Mouse (Mus musculus) right cerebral cortex, postnatal 36 days (tissue): Measurements from ENCODE around the gene Ephb1.

Experiments used
- DNase-seq, 2 experiments: peaks; one replicate each; pipeline ENCODE4 v3.0.0; 2022; ENCODE audit warnings: low spot score in 2 of 2, mixed read lengths in 1 of 2

The Ephb1 gene

DNA sequence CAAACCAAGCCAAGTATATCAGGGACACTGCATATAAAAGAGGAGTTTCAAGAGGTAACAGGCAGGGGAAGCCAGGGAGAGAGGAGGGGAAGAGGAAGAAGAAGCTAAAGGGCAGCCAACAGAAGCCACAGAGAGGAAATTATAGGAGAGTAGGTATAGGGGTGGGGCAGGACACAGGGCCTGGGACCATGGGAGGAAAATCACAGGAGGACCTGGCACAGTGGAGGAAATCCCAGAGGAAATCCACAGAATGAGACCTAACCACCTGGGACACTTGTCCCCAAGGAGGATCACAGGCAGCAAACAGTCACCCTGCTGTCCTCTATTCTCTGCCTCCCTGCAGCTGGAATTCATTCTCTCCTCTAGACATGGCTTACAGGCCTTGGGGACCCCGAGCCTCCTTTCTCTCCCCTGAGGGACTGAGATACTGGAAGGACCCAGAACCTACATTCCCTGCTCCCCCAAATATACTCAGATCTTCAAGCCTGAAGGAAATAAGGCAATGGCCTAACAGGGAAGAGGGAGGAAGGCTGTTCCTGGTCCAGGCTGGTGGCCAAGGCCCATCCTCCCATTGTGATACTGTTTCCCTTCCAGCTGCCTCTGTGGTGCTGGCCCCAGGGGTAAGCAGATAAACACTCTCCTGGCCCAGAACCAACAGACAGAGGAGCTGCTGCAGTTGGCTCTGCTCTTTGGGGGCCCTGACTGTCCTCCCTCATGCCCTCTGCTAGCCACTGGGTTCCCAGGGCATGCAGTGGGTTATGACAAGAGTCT, 47.7 kb downstream of the Ephb1 start:
- DNase-seq: no peak

DNA sequence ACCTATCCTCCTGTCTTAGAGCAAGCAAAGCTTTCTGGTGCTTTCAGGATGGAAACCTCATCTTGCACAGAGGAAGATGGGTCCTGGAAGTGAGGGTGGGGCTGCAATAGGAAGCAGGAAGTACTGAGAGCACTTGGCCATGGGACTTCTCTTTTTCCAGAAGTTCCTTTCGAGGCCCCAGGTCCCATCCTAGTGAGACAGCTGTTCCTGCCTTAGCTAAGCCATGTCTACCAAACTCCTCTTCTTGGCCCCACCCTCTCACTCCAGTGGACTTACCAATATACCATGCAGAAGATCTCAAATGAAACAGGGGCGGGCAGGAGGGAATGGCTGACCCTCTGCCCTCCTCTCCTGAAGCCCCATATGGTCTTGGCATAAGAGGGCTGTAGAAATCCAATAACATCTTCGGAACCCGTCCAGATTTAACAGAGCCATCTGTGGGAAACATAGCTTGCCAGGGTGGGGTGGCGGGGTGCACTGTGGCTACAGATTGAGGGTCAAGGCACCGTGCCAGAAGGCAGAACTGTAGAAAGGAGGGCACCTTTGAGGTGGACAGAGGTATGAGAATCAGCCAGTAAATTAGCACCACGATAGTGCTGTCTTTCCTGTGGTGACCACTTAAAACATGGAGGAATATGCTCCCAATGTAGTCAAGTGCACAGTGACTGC, 48.9 kb downstream of the Ephb1 start:
- no peak for DNase-seq

DNA sequence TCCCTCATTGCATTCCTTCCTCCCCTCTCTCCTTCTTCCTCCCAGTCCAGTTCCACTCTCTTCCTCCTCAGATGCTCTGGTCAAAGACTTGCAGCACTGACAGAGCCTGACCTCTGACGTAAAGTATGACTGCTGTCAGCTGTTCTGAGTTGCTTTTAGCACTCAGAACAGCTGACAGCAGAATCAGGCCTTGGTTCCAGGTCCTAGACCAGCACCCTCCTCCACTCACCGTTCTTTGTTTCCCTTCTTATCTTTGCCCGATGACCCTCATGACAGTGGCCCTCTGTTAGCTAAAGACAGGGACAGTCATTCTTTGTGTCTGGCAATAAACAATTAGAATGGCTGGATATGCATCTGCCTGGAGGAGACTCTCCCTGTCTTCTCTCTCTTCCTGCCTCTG, 49.7 kb downstream of the Ephb1 start:
- no peak for DNase-seq

DNA sequence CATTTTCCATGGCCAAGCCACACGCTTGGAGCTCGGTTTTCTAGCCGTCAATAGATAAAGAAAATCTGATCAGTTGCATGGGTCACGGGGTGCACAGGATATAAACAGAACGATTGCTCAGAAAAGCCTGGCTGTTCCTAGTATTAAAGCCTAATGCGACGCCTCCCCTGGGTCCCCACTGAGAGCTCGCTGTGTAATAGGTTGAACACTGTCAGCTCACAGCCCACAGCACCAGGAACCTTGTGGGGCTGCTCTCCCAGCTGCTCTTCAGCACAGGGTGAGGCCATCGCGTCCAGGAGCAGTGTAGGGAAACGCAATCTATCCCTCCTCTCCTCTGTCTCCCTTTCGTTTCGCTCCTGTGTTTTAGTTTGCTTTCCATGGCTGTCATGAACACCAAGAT, 50.6 kb downstream of the Ephb1 start:
- DNase-seq: no peak

DNA sequence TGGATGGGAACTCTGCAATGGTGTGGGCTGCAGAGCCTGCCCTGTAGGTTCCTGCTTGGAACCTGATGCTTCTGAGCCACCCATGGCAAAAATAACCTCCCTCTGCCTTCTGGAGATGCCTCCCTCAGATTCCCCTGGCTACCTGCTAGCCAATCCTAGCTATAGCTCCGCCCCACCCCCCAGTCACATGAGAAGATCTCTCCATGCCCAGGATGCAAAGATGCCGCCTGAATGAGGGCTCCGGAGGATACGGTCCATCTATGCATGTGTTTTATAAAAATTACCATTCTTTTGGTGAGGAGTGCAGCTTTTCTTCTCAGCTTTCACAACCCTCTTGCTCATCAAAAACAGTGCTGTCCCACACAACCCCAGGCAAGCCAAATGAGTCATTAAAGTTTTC, 53.5 kb downstream of the Ephb1 start:
- no peak for DNase-seq

DNA sequence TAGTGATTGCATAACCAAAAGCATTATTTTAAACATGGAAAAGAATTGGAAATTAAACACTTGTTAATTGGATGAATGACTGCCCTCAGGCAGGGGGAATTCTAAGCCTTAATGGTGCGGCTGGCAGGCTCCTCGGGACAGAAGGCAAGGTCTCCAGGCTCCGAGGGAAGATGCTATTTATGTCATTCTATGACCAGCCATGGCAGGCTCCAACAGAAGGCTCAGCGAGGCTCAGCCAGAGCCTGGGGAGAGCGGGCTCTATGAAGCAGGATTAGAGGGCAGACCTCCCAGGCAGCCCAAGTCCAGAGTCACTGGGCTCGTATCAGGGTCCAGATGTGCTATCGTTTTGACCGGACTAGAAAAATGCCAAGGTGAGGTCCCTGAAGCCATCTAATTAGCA, 55.8 kb downstream of the Ephb1 start:
- no peak for DNase-seq

DNA sequence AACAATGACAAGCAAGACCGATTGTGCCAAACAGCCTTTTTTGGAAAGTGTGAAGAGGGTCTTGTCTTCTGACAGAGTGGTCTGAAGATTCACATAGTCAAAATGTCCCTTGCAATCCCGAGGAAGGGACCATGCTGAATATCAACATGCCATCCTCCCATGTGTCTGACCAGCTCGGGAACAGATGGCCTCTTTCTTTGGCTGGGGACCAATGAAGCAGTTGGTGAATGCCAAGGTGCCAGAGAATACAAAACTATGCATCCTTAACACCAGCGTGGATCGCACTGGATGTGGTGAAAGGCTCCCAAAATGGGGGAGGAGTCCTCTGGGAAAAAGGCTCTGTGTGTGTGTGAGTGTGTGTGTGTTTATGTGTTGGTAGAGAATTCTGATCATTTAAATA, 56.5 kb downstream of the Ephb1 start:
- peak in 1 of 2 experiments; percentile 33 for DNase-seq

DNA sequence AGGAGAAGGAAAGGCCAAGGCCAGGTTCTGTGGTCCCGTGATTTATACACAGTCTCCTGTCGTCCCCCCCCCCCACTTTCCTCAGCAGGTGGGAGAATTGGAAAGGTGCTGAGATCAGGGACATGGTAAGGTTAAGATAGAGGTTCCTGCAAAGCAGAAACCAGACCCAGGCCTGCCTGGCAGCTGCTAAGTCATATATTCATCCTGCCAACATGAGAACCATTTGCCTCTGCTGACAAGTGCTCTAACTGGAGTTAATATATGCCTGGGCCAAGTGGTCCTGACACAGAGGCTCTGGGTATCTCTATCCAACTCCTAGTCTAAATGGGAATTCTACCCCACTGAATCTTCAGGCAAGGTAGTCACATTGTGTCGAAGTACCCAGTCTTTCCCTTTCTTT, 57.3 kb downstream of the Ephb1 start:
- DNase-seq: no peak

DNA sequence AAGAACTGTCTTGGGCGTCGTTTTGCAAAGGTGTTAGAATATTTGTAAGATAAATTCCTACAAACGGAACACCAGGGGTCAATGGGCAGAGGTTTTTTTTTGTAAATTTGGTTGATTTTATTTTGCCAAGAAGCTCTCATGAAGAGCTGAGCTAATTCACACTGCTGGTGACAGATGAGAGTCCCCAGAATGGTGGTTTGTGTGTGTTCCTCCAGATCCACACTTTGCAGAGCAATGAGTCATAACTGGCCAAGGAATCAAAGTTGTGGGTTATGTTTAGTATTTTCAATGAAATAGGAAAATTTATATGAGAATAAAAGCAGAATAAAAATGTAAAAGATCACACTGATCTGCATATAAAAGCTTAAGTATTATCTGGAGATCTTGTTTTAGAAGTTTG, 60.9 kb downstream of the Ephb1 start:
- no peak for DNase-seq

DNA sequence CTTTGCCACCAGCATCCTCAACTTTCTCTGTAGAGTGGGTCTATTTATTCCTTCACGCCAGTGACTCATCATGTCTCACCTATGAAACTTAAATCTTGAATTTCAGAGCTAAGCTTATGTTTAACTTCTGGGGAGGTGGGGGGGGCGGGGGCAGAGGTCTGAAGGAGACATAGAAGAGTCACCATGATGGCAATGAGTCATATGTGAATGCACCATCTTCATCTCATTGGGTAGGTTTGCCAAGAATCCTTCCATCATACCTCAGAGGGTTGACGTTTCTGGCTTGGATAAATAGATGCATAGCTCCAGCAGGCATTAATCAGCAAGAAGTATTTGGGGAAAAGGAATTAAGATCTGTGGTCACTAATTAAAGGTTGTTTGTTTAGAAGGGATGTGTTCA, 63.3 kb downstream of the Ephb1 start:
- DNase-seq: no peak

DNA sequence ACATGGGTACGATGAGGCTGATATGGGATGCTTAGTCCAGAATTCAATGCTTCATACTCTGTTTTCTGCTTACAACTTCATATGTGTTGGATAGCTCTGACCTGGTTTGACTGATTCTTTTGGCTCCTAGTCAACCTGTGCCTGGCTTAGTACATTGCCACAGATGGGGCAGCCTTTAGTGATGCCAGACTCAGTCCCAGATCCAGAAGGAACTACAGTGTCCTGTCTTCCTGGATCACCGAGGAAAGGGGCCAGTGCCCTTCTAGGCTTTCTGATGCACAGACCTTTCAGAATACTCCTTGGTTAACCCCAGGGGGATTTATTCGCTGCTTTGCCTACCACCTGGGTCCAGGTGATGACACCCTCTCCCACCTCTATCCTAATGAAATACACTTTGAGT, 66.1 kb downstream of the Ephb1 start:
- DNase-seq: no peak

DNA sequence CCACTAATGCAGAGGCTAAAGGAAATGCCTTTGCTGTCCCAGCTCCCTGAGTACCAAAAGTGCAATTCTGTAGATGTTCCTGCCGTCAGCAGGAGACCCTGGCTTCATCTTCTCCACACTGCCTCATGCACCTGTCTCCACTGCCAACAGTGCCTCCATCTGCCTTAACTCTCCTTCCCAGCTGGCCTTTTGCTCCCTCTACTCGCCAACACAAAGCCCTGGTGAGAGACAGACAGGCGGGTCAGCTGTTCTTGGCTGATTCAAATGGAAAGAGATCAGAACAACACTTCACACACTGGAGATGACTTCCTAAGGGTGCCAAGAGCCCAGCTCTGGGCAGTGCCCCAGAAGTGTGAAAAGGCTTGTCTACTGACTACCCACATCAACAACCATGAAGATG, 78.6 kb downstream of the Ephb1 start:
- no peak for DNase-seq

DNA sequence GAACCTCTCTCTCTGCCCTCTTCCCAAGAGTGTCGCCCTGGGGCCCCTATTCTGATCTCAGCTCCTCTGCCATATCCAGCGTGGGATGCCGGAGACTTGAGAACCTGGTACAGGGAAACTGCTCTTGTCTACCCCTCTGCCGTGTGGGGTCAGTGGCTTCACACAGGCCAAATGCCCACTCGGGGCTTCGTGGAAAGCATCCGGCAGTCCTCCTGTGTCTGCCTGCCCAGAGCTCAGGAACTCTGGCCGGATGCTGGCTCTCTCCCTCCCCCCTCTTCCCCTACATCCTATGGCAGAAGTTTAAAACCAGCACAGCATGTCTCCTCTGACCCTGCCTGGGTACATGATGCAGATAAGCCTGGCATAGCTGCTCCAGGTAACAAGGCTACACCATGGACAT, 80.5 kb downstream of the Ephb1 start:
- DNase-seq: no peak

DNA sequence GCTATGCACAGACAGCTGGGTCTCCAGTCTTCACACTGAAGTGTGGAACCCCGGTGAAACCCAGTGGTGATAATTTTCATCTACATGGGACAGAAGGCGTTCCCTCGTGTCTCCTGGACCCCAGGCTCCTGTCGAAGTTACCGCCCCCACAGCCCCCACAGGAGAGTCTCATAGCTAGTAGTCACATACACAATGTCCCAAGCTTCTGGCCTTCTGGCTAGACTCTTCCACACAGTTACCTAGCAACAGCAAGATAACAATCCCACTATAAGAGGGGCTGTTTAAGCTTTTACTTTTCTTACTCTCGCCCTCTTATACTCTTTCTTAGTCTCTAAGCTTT, 81.1 kb downstream of the Ephb1 start:
- DNase-seq: no peak

DNA sequence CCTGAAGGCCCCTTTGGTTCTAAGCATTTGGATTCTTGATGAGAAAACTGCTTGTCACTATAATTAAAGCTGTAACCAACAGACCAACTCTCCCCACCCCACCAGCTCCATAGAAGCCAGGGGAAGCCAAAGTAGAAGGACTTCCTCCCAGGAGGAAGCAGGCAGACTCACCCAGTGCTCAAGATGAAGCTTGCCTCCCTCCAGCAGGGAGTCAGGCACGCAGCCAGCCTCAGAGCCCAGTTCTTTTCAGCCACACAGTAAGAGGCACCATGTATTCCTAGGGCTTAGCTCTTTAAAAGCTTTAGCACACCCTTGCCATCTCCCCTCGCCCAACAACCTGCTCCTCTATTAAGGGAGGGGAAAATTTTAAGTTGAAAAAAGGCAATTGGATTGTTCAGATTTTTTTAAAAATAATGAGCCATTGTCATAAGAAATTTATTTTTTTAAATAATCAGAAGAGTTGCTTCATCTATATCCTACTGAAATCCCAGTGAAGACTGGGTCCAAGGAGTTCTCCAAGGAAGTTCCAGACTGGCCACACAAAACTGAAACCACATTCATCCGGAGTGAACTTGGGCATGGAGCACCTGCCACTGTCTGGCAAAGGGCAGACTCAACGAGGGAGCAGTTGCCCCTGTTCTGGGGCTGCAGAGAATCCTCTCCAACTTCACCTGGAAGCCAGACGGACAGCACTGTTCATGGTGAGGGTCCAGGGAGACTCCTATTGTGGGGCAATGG, 81.6 kb downstream of the Ephb1 start:
- no peak for DNase-seq

DNA sequence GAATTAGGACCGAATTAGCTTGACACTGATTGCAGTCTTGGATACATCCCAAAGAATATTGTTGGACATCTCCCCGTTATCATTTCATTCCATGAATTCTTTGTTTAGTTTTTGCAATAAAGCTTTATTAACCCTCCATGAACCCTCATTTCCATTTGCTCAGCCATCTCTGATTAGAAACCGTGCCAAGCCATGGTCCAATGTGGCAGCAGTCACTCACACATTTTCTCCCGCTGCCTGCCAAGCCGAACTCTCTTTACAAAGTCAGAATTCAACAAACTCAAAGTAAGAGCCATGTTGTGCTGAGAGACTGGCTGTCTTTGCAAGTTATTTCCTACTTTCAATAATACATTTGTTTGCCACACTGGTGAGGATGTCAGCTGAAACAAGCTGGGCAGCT, 84.0 kb downstream of the Ephb1 start:
- no peak for DNase-seq

DNA sequence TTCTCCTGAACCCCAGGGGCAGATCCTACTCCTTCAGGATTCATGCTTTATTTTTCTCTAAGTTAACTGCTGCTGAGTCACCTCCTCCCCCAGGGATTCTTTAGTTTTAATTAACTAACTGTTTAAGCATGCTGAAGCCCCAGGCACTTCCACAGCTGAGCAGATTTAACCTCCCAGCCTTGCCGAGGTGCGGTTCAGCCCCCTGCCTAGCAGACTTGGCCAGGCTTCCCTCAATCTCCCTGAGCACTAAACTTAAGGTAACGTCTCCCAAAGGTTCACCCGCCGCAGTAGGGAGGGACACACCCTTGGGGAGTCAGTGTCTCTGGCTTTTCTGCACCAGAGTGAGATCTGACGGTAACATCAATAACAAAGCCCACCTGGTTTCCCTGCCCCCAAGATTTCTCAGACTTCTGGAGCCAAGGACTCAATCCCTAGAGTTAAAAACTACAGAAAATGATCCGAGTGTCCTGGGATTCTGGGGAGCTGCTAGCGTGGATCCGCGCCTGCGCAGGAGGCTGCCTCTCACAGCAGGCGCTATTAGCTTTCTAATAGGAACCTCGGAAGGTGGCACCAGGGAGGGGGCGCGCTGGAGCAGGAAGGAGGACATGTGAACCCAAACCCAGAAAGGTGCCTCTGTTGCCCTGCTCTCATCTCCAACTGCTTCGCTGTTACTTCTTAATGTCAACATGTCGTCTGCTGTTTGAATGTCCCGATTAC, 87.0 kb downstream of the Ephb1 start:
- no peak for DNase-seq

DNA sequence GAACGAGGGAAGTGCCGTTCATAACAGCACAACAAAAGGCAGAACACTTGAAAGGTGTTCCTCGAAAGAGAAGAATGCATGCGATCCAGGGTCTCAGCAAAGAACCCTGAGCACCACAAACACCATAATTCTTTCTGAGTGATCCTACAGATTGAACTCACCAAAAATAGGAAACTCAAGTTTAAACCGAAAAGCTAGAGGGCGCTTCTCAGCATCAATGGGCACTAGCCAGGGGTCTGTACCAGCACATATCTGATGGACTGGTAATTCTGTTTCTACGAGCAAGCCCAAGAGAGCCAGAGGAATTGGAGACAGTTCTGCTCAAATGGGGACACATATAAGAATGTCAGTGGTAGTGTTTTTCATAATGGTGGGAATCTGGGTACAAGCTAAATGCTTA, 90.7 kb downstream of the Ephb1 start:
- DNase-seq: no peak

DNA sequence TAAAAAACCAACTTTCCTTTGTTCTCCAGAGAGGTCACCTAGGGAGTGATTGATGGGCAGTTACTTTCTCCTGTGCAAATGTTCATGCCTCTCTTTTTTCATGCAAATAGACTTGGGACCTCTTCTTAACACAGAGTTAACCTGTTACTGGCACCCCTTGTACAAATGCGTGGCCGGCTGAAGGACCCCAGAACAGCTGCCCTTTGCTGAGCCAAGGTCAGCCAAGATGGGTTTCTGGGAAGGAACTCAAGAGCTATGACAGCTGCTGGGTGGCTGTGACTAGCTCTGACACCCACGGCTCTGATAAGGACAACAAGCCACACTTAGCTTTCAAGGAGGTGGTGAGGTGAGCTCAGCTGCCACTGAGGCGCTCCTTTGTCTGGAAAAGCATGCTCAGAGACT, 92.4 kb downstream of the Ephb1 start:
- no peak for DNase-seq

DNA sequence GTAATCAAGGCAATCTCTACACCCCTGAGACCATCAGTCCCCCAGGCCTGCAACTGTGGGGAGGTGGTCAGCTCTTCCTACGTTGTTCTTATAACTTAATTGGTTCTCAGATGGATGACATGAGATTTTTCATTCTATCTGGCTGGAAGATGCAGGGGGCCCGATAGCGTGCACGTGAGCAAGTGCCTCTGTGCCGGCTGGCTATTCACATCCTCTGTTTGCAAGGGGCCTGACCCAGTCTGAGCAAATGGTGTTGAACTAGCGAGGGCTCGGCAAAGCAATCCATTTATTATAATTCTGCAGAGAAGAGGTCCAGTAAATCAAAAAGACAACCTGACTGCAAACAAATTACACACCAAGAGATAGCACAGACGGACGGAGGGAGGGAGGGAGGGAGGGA, 93.0 kb downstream of the Ephb1 start:
- DNase-seq: no peak

DNA sequence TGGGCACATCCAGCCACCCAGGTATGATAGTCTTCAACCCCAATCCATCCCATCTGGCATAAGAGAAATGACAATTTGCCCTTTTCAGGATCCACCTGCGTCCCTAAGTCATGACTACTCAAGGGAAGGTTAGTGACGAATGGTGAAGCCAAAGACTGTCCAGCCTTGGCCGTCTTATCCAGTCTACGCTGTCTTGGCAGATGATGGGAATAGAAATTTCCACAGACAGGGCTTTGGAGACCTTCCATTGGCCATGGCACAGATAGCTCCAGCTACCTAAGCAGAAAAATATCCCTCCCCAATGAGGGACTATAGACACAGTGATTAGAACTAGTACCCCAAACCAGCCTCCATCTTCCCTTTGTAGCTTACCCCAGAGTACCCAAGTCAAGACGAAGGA, 98.1 kb downstream of the Ephb1 start:
- no peak for DNase-seq

DNA sequence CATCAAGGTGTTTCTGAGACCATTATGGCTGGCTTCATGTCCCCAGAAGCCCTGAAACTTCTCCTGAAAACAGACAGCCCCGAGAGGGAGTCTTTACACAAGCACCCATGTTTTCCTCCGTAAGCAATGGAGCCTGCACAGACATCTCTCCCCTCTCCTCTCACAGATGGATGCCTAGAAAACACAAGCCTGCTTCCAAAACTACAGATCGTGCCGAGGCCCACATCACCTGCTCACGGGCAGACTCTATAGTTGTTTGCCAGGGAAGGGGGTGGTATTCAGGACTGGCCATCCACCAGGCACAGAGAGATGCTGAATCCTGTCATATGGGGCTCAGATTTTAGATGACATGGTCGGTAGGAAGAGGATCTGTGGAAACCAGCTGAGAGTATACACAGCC, 98.7 kb downstream of the Ephb1 start:
- DNase-seq: no peak
